Mouse (Mus musculus): ENCODE measurements at regions not wholly inside any gene's neighbourhood (a gene's known extent, or its start where the extent isn't known, plus 50 kb on each side); places are given as distances from the start of the nearest gene placed in this dataset.

- DNase-seq: no peak
Observed at GRCm38 (mm10) chr2:174848981-174849681, 88.7 kb downstream of the Edn3 start.

GRCm38 (mm10) chr2:174850860-174851259, 90.4 kb downstream of the Edn3 start:
- no peak for DNase-seq

GRCm38 (mm10) chr2:174851525-174852330, 91.3 kb downstream of the Edn3 start:
- peak; percentile 71 to 73 for DNase-seq

GRCm38 (mm10) chr2:174853786-174854185, 93.4 kb downstream of the Edn3 start:
- no peak for DNase-seq

GRCm38 (mm10) chr2:174855548-174855947, 95.1 kb downstream of the Edn3 start:
- no peak for DNase-seq

GRCm38 (mm10) chr2:174856135-174856534, 95.7 kb downstream of the Edn3 start:
- no peak for DNase-seq

GRCm38 (mm10) chr2:174858011-174858834, 97.8 kb downstream of the Edn3 start:
- peak; percentile 64 to 76 for DNase-seq

- no peak for DNase-seq
Observed at GRCm38 (mm10) chr2:174858835-174859215, 98.4 kb downstream of the Edn3 start.

GRCm38 (mm10) chr2:174859533-174859932, 99.1 kb downstream of the Edn3 start:
- no peak for DNase-seq

GRCm38 (mm10) chr2:174864657-174865056, 104.2 kb downstream of the Edn3 start:
- no peak for DNase-seq

GRCm38 (mm10) chr2:174866546-174866945, 106.1 kb downstream of the Edn3 start:
- DNase-seq: no peak

GRCm38 (mm10) chr2:174867397-174867796, 107.0 kb downstream of the Edn3 start:
- no peak for DNase-seq

- no peak for DNase-seq
Observed at GRCm38 (mm10) chr2:174868186-174868585, 107.8 kb downstream of the Edn3 start.

GRCm38 (mm10) chr2:174868743-174869369, 108.4 kb downstream of the Edn3 start:
- DNase-seq: no peak

- no peak for DNase-seq
Observed at GRCm38 (mm10) chr2:174870284-174870683, 109.9 kb downstream of the Edn3 start.

- no peak for DNase-seq
Observed at GRCm38 (mm10) chr2:174871225-174871624, 110.8 kb downstream of the Edn3 start.

- DNase-seq: no peak
Observed at GRCm38 (mm10) chr2:174871844-174872243, 111.4 kb downstream of the Edn3 start.

GRCm38 (mm10) chr2:174876886-174877285, 116.5 kb downstream of the Edn3 start:
- no peak for DNase-seq

- DNase-seq: no peak
Observed at GRCm38 (mm10) chr2:174878979-174879378, 118.6 kb downstream of the Edn3 start.

GRCm38 (mm10) chr2:174880659-174881058, 120.2 kb downstream of the Edn3 start:
- no peak for DNase-seq

- no peak for DNase-seq
Observed at GRCm38 (mm10) chr2:174884232-174885225, 124.1 kb downstream of the Edn3 start.
